Mouse (Mus musculus): ENCODE results near the gene Crmp1. TPM values are rescaled to one million over a fixed set of nuclear protein-coding genes. Genes with fewer than 3 reads are reported as not detected.

Crmp1 gene
- total and polyA plus RNA-seq, 3 experiments = 3.3 to 19.6 (median 10.5) TPM

GRCm38 (mm10) chr5:37338288-37338687, 96.5 kb downstream of the Crmp1 start, which contains the start of gene Evc2:
Evc2 (plus strand) TSS chr5:37338499.
- Histone ChIP-seq H3K4me2 (ENCODE audit: insufficient read depth, low read depth, poor library complexity, severe bottlenecking) (no peak within 1 kb of the TSS), H3K79me2 (replicated peaks; ENCODE audit: control insufficient read depth, extremely low read depth, insufficient read depth, poor library complexity, severe bottlenecking) (no peaks in the 10 kb centered on the region), H3K36me3 (replicated peaks in 1 of 2; ENCODE audit: control insufficient read depth in 1 of 2, insufficient read depth in 1 of 2, low read length in 1 of 2) (no peaks in the 10 kb centered on the region), H3K27me3 (replicated peaks) (peaks cover 58% of the 10 kb centered on the region), H3K9me3 (replicated peaks; ENCODE audit: low read length) (peaks cover 10% of the 10 kb centered on the region), H3K9ac (ENCODE audit: insufficient read depth, low read depth) (no peak within 1 kb of the TSS), H3K4me1 (ENCODE audit: control insufficient read depth in 1 of 2, insufficient read depth in 2 of 2) (no peaks in the 10 kb centered on the region; a peak in 1 of 4 replicates), H3K4me3 (replicated peaks in 1 of 3; ENCODE audit: low read depth in 2 of 3, low read length in 2 of 3, poor library complexity in 1 of 3) (no peak within 1 kb of the TSS), H3K27ac (ENCODE audit: insufficient read depth, low read depth) (no peak within 1 kb of the TSS)
- dilution Hi-C loops (cut with MboI; ENCODE audit: extremely low pct_ligation_motif_present, extremely low pct_unique_long_range_greater_than_20kb, low sequenced_read_pairs) (no loop called here), in situ Hi-C loops (cut with MboI; ENCODE audit: low pct_ligation_motif_present, low pct_unique_long_range_greater_than_20kb, low sequenced_read_pairs) (no loop called here)
- TF ChIP-seq MXI1 (IDR thresholded peaks at IDR 0.05; ENCODE audit: low read depth, low read length) (no peak), MYC (IDR thresholded peaks at IDR 0.05; ENCODE audit: low read depth, low read length) (no peak), JUND (conservative IDR thresholded peaks at IDR 0.05; ENCODE audit: low read depth, low read length) (no peak), E2F4 (IDR thresholded peaks at IDR 0.05; ENCODE audit: insufficient replicate concordance, low read depth, low read length) (no peak), MAX (IDR thresholded peaks at IDR 0.05; ENCODE audit: low read length) (no peak), TCF12 (IDR thresholded peaks at IDR 0.05; ENCODE audit: low read depth, low read length) (no peak), USF2 (conservative IDR thresholded peaks at IDR 0.05; ENCODE audit: low read depth, low read length) (no peak), RCOR1 (conservative IDR thresholded peaks at IDR 0.05; ENCODE audit: low read depth, low read length) (no peak), GABPA (IDR thresholded peaks at IDR 0.05; ENCODE audit: insufficient replicate concordance, low read depth, low read length) (no peak), ZMIZ1 (IDR thresholded peaks at IDR 0.05; ENCODE audit: low read depth, low read length) (no peak), CHD1 (IDR thresholded peaks at IDR 0.05; ENCODE audit: low read depth, low read length) (no peak), PAX5 (IDR thresholded peaks at IDR 0.05; ENCODE audit: low read length) (no peak), ZC3H11A (IDR thresholded peaks at IDR 0.05; ENCODE audit: low read depth, low read length) (no peak), CTCF (conservative IDR thresholded peaks at IDR 0.05 in 1 of 2, IDR thresholded peaks at IDR 0.05 in 1 of 2; ENCODE audit: low read depth in 2 of 2, low read length in 2 of 2) (no peak), BHLHE40 (IDR thresholded peaks at IDR 0.05; ENCODE audit: low read depth, low read length) (no peak)
- DNase-seq (ENCODE audit: extremely low read depth) = no peak

Other genes with a start within 250 kb of the Crmp1 start
- gene Gm1043, start 156.6 kb upstream of the Crmp1 start, total RNA-seq (2012; rRNA removed) = not detected in 2 replicates
- gene Gm1043, start 156.6 kb upstream of the Crmp1 start, total RNA-seq (2014; rRNA removed) = not detected in 2 replicates
- not detected in 2 replicates for gene Gm1043, start 156.6 kb upstream of the Crmp1 start, polyA plus RNA-seq (2012; ENCODE audit: insufficient read length, low read depth)
- 0.17 TPM in 2 replicates for gene Evc, start 95.0 kb downstream of the Crmp1 start, total RNA-seq (2012; rRNA removed)
- 0.39 and 0.91 TPM in 2 replicates for gene Evc, start 95.0 kb downstream of the Crmp1 start, total RNA-seq (2014; rRNA removed)
- 0.49 and 0.73 TPM in 2 replicates for gene Evc, start 95.0 kb downstream of the Crmp1 start, polyA plus RNA-seq (2012; ENCODE audit: insufficient read length, low read depth)
- gene Evc2, start 96.6 kb downstream of the Crmp1 start, total RNA-seq (2012; rRNA removed) = 0.04 and 0.08 TPM in 2 replicates
- gene Evc2, start 96.6 kb downstream of the Crmp1 start, total RNA-seq (2014; rRNA removed) = not detected in 2 replicates
- not detected in 2 replicates for gene Evc2, start 96.6 kb downstream of the Crmp1 start, polyA plus RNA-seq (2012; ENCODE audit: insufficient read length, low read depth)

All from CH12.LX (cell line).